Mouse (Mus musculus): ENCODE results near the gene Wnt5b.

DNA sequence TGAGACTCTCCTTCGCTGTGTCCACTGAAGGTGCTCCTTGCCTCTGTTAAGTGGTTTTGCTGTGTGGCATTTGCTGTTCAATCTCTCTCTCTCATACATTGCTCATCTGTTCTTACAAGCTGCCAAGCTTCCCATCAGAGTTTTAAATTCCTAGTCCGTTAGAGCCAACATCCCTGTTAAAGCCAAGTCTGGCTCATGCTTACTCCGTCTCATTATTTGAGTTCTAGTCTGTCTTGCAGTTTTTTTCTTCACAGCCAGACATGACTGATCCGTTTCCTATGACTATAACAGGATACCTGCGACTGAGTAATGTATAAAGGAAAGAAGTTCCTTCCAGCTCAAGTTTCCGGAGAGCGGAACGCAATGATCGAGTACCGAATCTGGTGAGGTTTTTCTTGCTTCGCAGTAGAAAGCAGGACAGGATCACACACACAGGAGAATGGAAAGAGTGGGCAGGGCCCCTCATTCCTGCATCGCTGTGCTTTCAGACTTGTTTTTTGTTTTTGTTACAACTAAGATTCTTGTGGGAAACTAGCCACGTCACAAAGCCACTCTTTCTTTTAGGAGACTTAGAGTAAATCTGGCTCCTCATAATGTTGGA lies 34.6 kb downstream of the Wnt5b start:
- TF ChIP-seq CTCF (IDR thresholded peaks at IDR 0.05; ENCODE audit: borderline replicate concordance, extremely low read depth, insufficient read depth, insufficient read length): no peak
- TF ChIP-seq POLR2A (IDR thresholded peaks at IDR 0.05; ENCODE audit: borderline replicate concordance, extremely low read depth, insufficient read depth, insufficient read length, poor library complexity, severe bottlenecking): no peak

Measured in brain, embryonic 14.5 days (tissue).